Mouse (Mus musculus): ENCODE results near the gene Rffl.

The Rffl gene

GRCm38 (mm10) chr11:82871031-82871446, at the start of gene Rffl:
Gene Rffl (minus strand): TSS chr11:82871210.
- peak; percentile 89 for DNase-seq (ENCODE audit: low read depth, low spot score)

DNA sequence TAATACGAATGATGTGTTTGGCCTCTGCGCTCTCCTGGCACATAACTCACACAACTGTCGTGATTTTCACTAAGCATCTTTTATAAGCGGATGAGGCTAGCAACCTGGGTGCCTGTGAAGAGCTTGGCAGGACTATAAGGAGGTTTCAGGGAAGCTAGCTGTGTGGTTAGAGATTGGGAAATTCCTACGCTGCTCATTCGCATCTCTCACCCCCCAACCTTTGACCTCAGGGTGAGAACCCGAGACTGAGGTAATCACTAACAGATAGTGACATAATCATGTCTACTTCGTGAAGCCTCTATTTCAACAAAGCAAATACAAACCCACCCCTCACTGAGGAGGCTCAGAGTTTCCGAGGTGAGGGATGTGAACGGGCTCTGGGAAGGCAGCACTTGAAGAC, 49.8 kb upstream of the Rffl start:
- no peak for DNase-seq (ENCODE audit: low read depth, low spot score)

DNA sequence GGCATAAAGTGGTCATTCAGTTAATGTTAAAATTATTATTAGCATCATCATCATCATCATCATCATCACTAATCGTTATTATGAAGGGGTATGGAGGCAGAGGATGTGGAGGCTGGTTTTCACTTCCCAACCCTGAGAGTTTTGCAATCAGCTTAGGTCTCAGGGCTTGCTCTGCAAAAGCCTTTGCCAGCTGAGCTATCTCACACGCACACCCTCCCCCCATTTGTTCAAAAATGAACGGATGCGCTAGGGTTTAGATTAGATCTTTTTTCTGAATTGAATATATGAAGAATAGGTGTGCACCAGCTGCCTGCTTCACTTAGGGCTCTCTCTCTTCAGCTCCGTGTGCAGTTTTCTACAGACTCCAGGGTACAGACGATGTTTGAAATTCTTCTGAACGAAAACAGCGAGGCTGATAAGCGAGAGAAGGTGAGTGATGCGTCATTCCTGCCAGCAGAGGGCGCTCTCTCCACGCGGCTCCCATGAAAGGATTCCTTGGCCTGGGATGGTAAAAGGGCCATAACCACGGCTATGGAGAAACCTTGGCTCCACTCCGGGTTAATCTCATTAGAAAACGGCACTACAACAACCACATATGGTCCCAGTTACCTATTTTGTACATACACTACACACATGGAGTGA, 43.8 kb upstream of the Rffl start:
- DNase-seq (ENCODE audit: low read depth, low spot score) = peak; percentile 86

GRCm38 (mm10) chr11:82910679-82911389, 39.8 kb upstream of the Rffl start:
- no peak for DNase-seq (ENCODE audit: low read depth, low spot score)

GRCm38 (mm10) chr11:82910250-82910649, 39.2 kb upstream of the Rffl start, which contains the start of gene Unc45b:
Gene Unc45b (plus strand): TSS chr11:82910550.
- DNase-seq (ENCODE audit: low read depth, low spot score) = no peak

GRCm38 (mm10) chr11:82908608-82908989, 37.6 kb upstream of the Rffl start:
- DNase-seq (ENCODE audit: low read depth, low spot score) = no peak

DNA sequence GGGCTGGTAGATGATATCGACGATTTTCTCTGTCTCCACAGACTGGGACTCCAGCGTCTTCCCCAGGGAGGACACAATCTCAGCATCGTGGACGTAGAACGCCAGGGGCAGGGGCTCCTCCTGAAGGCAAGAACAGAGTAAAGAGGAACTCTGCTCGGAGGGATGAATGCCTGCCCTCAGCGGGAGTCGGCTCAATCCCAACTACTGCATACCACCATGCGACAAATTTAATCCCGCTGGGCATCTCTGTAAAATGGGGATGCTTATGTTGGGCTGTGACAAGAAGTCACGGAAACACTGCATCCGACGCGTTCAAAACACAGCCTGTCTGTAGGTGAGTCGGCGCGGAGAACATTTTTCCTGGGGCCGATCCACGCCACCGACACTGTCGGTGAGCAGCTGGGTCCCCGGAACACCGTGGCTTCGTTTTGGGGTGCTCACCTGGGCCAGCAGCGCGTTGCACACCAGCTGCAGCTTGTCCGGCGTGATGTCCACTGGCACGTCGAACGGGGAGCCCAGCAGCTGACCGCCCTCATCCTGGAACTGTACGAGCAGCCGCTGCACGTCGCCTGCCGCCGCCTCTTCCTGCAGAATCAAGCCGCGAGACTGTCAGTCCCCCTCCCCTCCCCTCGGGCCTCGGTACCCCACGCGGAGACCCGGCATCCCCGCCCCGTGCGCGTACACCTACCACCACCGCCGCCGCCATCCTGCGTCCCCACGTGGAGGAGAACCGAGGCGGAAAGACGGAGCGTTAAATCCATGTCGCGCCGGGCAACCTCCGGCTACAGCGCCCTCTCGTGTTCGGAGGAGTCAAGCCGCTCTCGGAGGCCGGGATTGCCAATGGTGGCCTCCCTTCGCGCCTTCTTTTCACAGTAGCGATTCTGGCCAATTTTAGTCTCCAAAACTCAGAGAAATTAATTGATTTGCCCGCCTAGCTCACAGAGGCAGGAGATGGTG, 36.9 kb upstream of the Rffl start, which contains the start of gene Nle1:
Gene Nle1, minus strand, starts transcription at position 761 of the 957 bp plus-strand sequence.
- peak; percentile 88 for DNase-seq (ENCODE audit: low read depth, low spot score)

DNA sequence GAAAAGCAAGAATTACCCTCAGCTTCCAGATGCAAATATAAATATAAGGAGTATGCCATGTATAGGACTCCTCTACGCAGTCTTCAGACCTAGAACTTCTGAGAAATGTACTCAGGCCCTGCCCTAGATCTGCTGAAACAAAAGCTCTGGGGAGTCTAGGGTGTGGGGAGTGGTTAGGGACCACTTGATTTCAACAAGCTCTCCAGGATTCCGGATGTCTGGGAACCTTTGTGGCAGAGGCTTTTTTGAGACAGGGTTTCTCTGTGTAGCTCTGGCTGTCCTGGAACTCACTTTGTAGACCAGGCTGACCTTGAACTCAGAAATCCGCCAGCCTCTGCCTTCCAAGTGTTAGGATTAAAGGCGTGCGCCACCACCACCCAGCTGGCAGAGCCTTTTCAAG, 34.8 kb upstream of the Rffl start:
- no peak for DNase-seq (ENCODE audit: low read depth, low spot score)

GRCm38 (mm10) chr11:82904952-82905351, 33.9 kb upstream of the Rffl start:
- DNase-seq (ENCODE audit: low read depth, low spot score) = no peak

DNA sequence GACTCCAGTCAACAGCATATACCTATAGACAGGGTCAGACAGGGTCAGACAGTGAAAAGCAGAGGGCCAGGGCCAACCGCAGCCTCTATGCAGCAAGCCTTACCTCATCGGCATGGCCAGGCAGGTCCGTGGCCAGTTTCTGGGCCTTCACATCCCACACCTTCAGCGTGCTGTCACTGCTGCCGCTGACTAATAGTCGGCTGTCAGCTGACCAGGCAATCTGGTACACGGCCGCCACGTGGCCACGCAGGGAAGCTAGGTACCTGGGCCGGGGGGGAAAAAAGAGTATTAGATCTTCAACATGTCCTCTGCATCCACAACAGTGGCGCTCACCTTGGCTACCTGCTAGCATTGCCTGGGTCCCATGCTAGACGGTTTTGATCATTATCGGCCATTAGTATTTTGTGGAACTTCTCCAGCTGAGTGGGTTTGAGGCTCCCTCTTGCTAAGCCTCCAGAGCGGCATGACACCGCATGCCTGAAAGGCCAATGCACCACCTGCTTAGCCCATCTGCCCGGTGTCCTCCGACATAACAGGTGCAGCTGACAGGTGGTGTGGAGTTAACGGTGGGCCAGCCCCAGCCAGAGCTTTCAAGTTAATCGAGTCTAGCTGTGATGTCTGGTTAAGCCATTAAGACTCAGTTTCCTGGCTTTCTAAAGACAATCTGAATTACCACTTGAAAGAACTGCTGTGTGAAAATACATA, 30.7 kb upstream of the Rffl start:
- no peak for DNase-seq (ENCODE audit: low read depth, low spot score)

- DNase-seq (ENCODE audit: low read depth, low spot score) = no peak
Observed at GRCm38 (mm10) chr11:82899720-82900119, 28.7 kb upstream of the Rffl start.

GRCm38 (mm10) chr11:82897478-82897877, 26.5 kb upstream of the Rffl start:
- DNase-seq (ENCODE audit: low read depth, low spot score) = no peak

GRCm38 (mm10) chr11:82891936-82892335, 20.9 kb upstream of the Rffl start, which contains the start of gene Fndc8:
Gene Fndc8 (plus strand): TSS chr11:82892124.
- no peak for DNase-seq (ENCODE audit: low read depth, low spot score)

DNA sequence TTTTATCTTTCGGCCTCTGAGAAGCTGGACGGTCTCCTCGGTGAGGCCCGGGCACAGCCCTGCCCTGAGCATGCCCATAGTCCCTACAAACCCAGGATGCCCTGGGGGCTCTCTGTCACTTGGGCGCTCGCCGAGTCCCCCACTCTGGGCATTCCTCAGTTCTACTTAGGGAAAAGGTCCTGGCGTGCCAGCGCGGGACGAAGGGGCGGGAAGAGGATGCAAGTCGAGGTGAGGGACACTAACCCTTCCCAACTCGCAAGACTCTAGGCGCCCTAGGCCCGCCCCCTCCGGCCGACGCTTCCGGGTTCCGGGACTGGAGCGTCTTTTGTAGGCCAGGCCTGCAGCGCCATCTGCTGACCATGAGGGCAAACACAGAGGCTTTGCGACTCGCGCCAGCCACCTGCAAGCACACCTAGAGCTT, 19.3 kb upstream of the Rffl start, which contains the start of gene Rad51d:
Gene Rad51d, minus strand, starts transcription at position 273 of the 421 bp plus-strand sequence.
- DNase-seq (ENCODE audit: low read depth, low spot score) = peak; percentile 90

- DNase-seq (ENCODE audit: low read depth, low spot score) = peak; percentile 16
Observed at GRCm38 (mm10) chr11:82889524-82890341, 18.7 kb upstream of the Rffl start.

DNA sequence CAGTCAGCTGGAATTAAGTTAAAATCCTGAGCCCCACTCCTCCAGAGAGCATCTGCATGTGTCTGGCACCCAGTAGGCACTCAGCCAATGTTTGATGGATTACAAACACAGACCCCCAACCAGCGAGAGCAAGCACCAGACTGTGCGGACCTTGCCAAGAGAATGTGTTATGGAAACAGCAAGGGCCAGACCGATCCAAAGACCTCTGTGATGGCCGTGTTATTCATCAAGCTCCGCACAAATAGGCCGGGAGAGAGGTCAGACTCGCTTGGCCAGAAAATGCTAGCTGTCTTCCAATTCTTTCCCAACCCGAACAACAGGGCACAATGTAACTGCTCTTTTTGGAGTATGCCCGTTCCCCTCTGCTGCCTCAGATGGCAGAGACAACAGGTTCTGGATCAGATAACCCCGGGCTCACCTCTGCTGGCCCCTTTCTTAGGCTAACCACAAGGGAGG, 17.5 kb upstream of the Rffl start:
- no peak for DNase-seq (ENCODE audit: low read depth, low spot score)

- DNase-seq (ENCODE audit: low read depth, low spot score) = no peak
Observed at GRCm38 (mm10) chr11:82886559-82886958, 15.5 kb upstream of the Rffl start.

- DNase-seq (ENCODE audit: low read depth, low spot score) = no peak
Observed at GRCm38 (mm10) chr11:82883180-82883579, 12.2 kb upstream of the Rffl start.

DNA sequence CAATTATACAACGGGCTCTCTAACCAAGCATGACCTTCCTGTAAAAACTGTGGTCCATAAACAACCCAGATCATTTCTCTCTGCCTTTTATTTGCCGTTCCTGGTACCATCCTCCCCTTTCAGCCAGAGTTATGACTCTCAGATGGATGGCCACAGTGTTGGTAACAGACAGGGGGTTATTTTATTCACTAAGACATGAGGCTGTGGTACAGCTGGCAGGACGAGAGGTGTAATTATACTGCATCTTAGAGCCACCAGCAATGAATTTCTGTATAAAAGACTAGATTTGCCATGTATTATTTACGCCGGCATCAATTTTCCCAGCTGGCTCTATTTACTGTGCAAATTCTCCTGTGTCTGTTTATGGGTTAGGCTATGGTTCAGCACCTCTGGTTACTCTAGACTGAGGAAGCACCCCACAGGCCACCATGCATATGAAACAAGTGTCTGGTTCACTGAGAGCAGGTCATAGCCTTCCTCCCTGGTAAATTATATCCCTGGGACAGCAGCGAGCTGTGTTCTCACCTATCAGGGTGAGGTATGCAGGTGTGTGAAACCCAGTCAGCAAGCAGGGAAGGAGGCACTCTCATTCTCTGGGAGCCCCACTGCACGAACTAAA, 6.8 kb upstream of the Rffl start:
- DNase-seq (ENCODE audit: low read depth, low spot score) = no peak

DNA sequence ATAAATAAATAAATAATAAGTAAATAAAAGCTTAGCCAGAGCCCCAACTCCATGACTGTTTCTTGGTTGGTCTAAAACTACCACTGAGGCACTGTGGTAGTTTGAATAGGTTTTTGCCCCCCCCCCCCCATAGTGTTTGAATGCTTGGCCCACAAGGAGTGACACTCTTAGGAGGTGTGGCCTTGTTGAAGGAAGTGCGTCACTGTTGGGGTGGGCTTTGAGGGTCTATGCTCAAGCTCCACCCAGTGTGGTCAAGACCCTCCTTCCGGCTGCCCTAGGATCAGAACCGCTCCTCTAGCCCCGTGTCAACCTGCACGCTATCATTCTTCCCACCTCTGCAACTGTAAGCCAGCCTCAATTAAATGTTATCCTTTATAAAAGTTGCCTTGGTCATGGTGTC, 4.6 kb upstream of the Rffl start:
- DNase-seq (ENCODE audit: low read depth, low spot score) = no peak

Measured in forelimb bud, embryonic 11.5 days (tissue).